Mouse (Mus musculus): ENCODE measurements around the gene Snn. TPM values are rescaled to one million over a fixed set of nuclear protein-coding genes. Genes with fewer than 3 reads are reported as not detected.

Snn gene
- polyA plus RNA-seq, 1 experiment from 2014 or later, result 20.4 TPM

GRCm38 (mm10) chr16:11035790-11036431 is 24.8 kb upstream of the Snn start:
- no peak overlapping the region for H3K9ac ChIP-seq (ENCODE audit: low read depth, low read length)
- peak; percentile 46; the same call in 1 of the 2 replicates for ATAC-seq
- H3K27ac ChIP-seq (ENCODE audit: low read length), result no peak overlapping the region
- no peak overlapping the region for H3K4me2 ChIP-seq (ENCODE audit: low read depth, low read length)
- no peaks in the 10 kb centered on the region for H3K4me1 ChIP-seq (ENCODE audit: control insufficient read depth, insufficient read depth, low read length)
- H3K9me3 ChIP-seq (ENCODE audit: control insufficient read depth, low read length), result no peaks in the 10 kb centered on the region
- WGBS, result 27% methylated on average over 15 of the region's 15 CpGs
- no peak overlapping the region for H3K4me3 ChIP-seq (ENCODE audit: low read length)
- no peaks in the 10 kb centered on the region for H3K36me3 ChIP-seq (ENCODE audit: control insufficient read depth, insufficient read depth, low read length)
- H3K27me3 ChIP-seq (replicated peaks; ENCODE audit: control insufficient read depth, insufficient read depth, low read length), result no peaks in the 10 kb centered on the region

GRCm38 (mm10) chr16:11040603-11041002 is 20.1 kb upstream of the Snn start:
- H3K9ac ChIP-seq (ENCODE audit: low read depth, low read length), result no peak overlapping the region
- ATAC-seq, result no peak
- H3K4me3 ChIP-seq (ENCODE audit: low read length), result no peak overlapping the region
- H3K36me3 ChIP-seq (ENCODE audit: control insufficient read depth, insufficient read depth, low read length), result no peaks in the 10 kb centered on the region
- H3K4me2 ChIP-seq (ENCODE audit: low read depth, low read length), result no peak overlapping the region
- no peaks in the 10 kb centered on the region for H3K27me3 ChIP-seq (replicated peaks; ENCODE audit: control insufficient read depth, insufficient read depth, low read length)
- no peaks in the 10 kb centered on the region for H3K9me3 ChIP-seq (ENCODE audit: control insufficient read depth, low read length)
- H3K27ac ChIP-seq (ENCODE audit: low read length), result no peak overlapping the region
- WGBS, result 76% methylated on average over 2 of the region's 2 CpGs
- H3K4me1 ChIP-seq (ENCODE audit: control insufficient read depth, insufficient read depth, low read length), result no peaks in the 10 kb centered on the region

GRCm38 (mm10) chr16:11043239-11043638 is 17.5 kb upstream of the Snn start:
- 81% methylated on average over 5 of the region's 5 CpGs for WGBS
- H3K4me2 ChIP-seq (ENCODE audit: low read depth, low read length), result no peak overlapping the region
- H3K4me3 ChIP-seq (ENCODE audit: low read length), result no peak overlapping the region
- H3K27me3 ChIP-seq (replicated peaks; ENCODE audit: control insufficient read depth, insufficient read depth, low read length), result no peaks in the 10 kb centered on the region
- no peak overlapping the region for H3K9ac ChIP-seq (ENCODE audit: low read depth, low read length)
- no peaks in the 10 kb centered on the region for H3K9me3 ChIP-seq (ENCODE audit: control insufficient read depth, low read length)
- no peak for ATAC-seq
- no peaks in the 10 kb centered on the region for H3K4me1 ChIP-seq (ENCODE audit: control insufficient read depth, insufficient read depth, low read length)
- H3K36me3 ChIP-seq (ENCODE audit: control insufficient read depth, insufficient read depth, low read length), result no peaks in the 10 kb centered on the region
- H3K27ac ChIP-seq (ENCODE audit: low read length), result no peak overlapping the region

- Histone ChIP-seq H3K4me1 (ENCODE audit: control insufficient read depth, insufficient read depth, low read length) (no peaks in the 10 kb centered on the region), H3K4me3 (ENCODE audit: low read length) (no peak overlapping the region), H3K4me2 (ENCODE audit: low read depth, low read length) (no peak overlapping the region), H3K36me3 (ENCODE audit: control insufficient read depth, insufficient read depth, low read length) (no peaks in the 10 kb centered on the region), H3K27ac (ENCODE audit: low read length) (no peak overlapping the region), H3K9ac (ENCODE audit: low read depth, low read length) (no peak overlapping the region), H3K9me3 (ENCODE audit: control insufficient read depth, low read length) (no peaks in the 10 kb centered on the region), H3K27me3 (replicated peaks; ENCODE audit: control insufficient read depth, insufficient read depth, low read length) (no peaks in the 10 kb centered on the region)
- WGBS, result 84% methylated on average over 7 of the region's 7 CpGs
- ATAC-seq, result no peak
Measured at GRCm38 (mm10) chr16:11046437-11046836, 14.3 kb upstream of the Snn start.

- H3K4me2 ChIP-seq (ENCODE audit: low read depth, low read length), result no peak overlapping the region
- no peak overlapping the region for H3K9ac ChIP-seq (ENCODE audit: low read depth, low read length)
- H3K27me3 ChIP-seq (replicated peaks; ENCODE audit: control insufficient read depth, insufficient read depth, low read length), result no peaks in the 10 kb centered on the region
- no peak overlapping the region for H3K4me3 ChIP-seq (ENCODE audit: low read length)
- H3K4me1 ChIP-seq (ENCODE audit: control insufficient read depth, insufficient read depth, low read length), result no peaks in the 10 kb centered on the region
- WGBS, result 75% methylated on average over 7 of the region's 7 CpGs
- H3K36me3 ChIP-seq (ENCODE audit: control insufficient read depth, insufficient read depth, low read length), result no peaks in the 10 kb centered on the region
- H3K27ac ChIP-seq (ENCODE audit: low read length), result no peak overlapping the region
- ATAC-seq, result no peak
- H3K9me3 ChIP-seq (ENCODE audit: control insufficient read depth, low read length), result no peaks in the 10 kb centered on the region
Measured at GRCm38 (mm10) chr16:11047130-11047529, 13.6 kb upstream of the Snn start.

- Histone ChIP-seq H3K4me3 (ENCODE audit: low read length) (no peak overlapping the region), H3K27ac (ENCODE audit: low read length) (no peak overlapping the region), H3K4me2 (ENCODE audit: low read depth, low read length) (no peak overlapping the region), H3K4me1 (ENCODE audit: control insufficient read depth, insufficient read depth, low read length) (no peaks in the 10 kb centered on the region), H3K9ac (ENCODE audit: low read depth, low read length) (no peak overlapping the region), H3K36me3 (ENCODE audit: control insufficient read depth, insufficient read depth, low read length) (no peaks in the 10 kb centered on the region), H3K27me3 (replicated peaks; ENCODE audit: control insufficient read depth, insufficient read depth, low read length) (no peaks in the 10 kb centered on the region), H3K9me3 (ENCODE audit: control insufficient read depth, low read length) (no peaks in the 10 kb centered on the region)
- WGBS, result 82% methylated on average over 2 of the region's 2 CpGs
- no peak for ATAC-seq
Measured at GRCm38 (mm10) chr16:11050226-11050625, 10.5 kb upstream of the Snn start.

GRCm38 (mm10) chr16:11051134-11051533 is 9.6 kb upstream of the Snn start:
- Histone ChIP-seq H3K27ac (ENCODE audit: low read length) (no peak overlapping the region), H3K4me3 (ENCODE audit: low read length) (no peak overlapping the region), H3K9me3 (ENCODE audit: control insufficient read depth, low read length) (no peaks in the 10 kb centered on the region), H3K27me3 (replicated peaks; ENCODE audit: control insufficient read depth, insufficient read depth, low read length) (no peaks in the 10 kb centered on the region), H3K4me2 (ENCODE audit: low read depth, low read length) (no peak overlapping the region), H3K4me1 (ENCODE audit: control insufficient read depth, insufficient read depth, low read length) (no peaks in the 10 kb centered on the region), H3K36me3 (ENCODE audit: control insufficient read depth, insufficient read depth, low read length) (no peaks in the 10 kb centered on the region), H3K9ac (ENCODE audit: low read depth, low read length) (no peak overlapping the region)
- WGBS, result 89% methylated on average over 11 of the region's 11 CpGs
- ATAC-seq, result no peak

- Histone ChIP-seq H3K27me3 (replicated peaks; ENCODE audit: control insufficient read depth, insufficient read depth, low read length) (no peaks in the 10 kb centered on the region), H3K4me3 (ENCODE audit: low read length) (no peak overlapping the region), H3K27ac (ENCODE audit: low read length) (no peak overlapping the region), H3K4me1 (ENCODE audit: control insufficient read depth, insufficient read depth, low read length) (no peaks in the 10 kb centered on the region), H3K36me3 (ENCODE audit: control insufficient read depth, insufficient read depth, low read length) (no peaks in the 10 kb centered on the region), H3K9me3 (ENCODE audit: control insufficient read depth, low read length) (no peaks in the 10 kb centered on the region), H3K4me2 (ENCODE audit: low read depth, low read length) (no peak overlapping the region), H3K9ac (ENCODE audit: low read depth, low read length) (no peak overlapping the region)
- 64% methylated on average over 6 of the region's 6 CpGs for WGBS
- no peak for ATAC-seq
Measured at GRCm38 (mm10) chr16:11054409-11054808, 6.3 kb upstream of the Snn start.

GRCm38 (mm10) chr16:11054871-11055270 is 5.9 kb upstream of the Snn start:
- no peak for ATAC-seq
- no peaks in the 10 kb centered on the region for H3K9me3 ChIP-seq (ENCODE audit: control insufficient read depth, low read length)
- no peak overlapping the region for H3K9ac ChIP-seq (ENCODE audit: low read depth, low read length)
- 90% methylated on average over 6 of the region's 6 CpGs for WGBS
- no peak overlapping the region for H3K4me2 ChIP-seq (ENCODE audit: low read depth, low read length)
- H3K36me3 ChIP-seq (ENCODE audit: control insufficient read depth, insufficient read depth, low read length), result no peaks in the 10 kb centered on the region
- no peaks in the 10 kb centered on the region for H3K4me1 ChIP-seq (ENCODE audit: control insufficient read depth, insufficient read depth, low read length)
- H3K4me3 ChIP-seq (ENCODE audit: low read length), result no peak overlapping the region
- no peak overlapping the region for H3K27ac ChIP-seq (ENCODE audit: low read length)
- no peaks in the 10 kb centered on the region for H3K27me3 ChIP-seq (replicated peaks; ENCODE audit: control insufficient read depth, insufficient read depth, low read length)

- WGBS, result 72% methylated on average over 5 of the region's 5 CpGs
- Histone ChIP-seq H3K4me2 (ENCODE audit: low read depth, low read length) (no peak overlapping the region), H3K4me3 (ENCODE audit: low read length) (no peak overlapping the region), H3K4me1 (ENCODE audit: control insufficient read depth, insufficient read depth, low read length) (no peaks in the 10 kb centered on the region), H3K9me3 (ENCODE audit: control insufficient read depth, low read length) (no peaks in the 10 kb centered on the region), H3K27ac (ENCODE audit: low read length) (no peak overlapping the region), H3K36me3 (ENCODE audit: control insufficient read depth, insufficient read depth, low read length) (no peaks in the 10 kb centered on the region), H3K27me3 (replicated peaks; ENCODE audit: control insufficient read depth, insufficient read depth, low read length) (no peaks in the 10 kb centered on the region), H3K9ac (ENCODE audit: low read depth, low read length) (no peak overlapping the region)
- ATAC-seq, result no peak
Measured at GRCm38 (mm10) chr16:11055916-11056315, 4.8 kb upstream of the Snn start.

Measured in intestine, embryonic 16.5 days (tissue).